Mouse (Mus musculus): ENCODE measurements around the gene Nxnl1.

- no peak for TF ChIP-seq MAFK (IDR thresholded peaks at IDR 0.05; ENCODE audit: insufficient read depth, low read depth, low read length)
- no peak for TF ChIP-seq HCFC1 (IDR thresholded peaks at IDR 0.05; ENCODE audit: borderline replicate concordance, insufficient read depth, low read length)
- no peak for TF ChIP-seq CHD2 (IDR thresholded peaks at IDR 0.05; ENCODE audit: low read depth, low read length)
- no peak for TF ChIP-seq ZC3H11A (IDR thresholded peaks at IDR 0.05; ENCODE audit: borderline replicate concordance, low read depth, low read length)
These were observed 18.8 kb downstream of the Nxnl1 start for GRCm38 (mm10) chr8:71547590-71547989.
